Mouse (Mus musculus) midbrain, embryonic 10.5 days (tissue): Measurements from ENCODE around the gene Gm10306. TPM values are rescaled to one million over a fixed set of nuclear protein-coding genes. Genes with fewer than 3 reads are reported as not detected.

Experiments
- DNase-seq: peaks from one replicate; pipeline ENCODE4 v3.0.0-alpha.2; 2017; ENCODE audit warnings: low spot score
- H3K27ac ChIP-seq: fragments of 300-500 bp; sonication (generic); replicated peaks from 2 replicates; pipeline ENCODE4 v1.5.1; 2016; ENCODE audit warnings: mild to moderate bottlenecking
- H3K27me3 ChIP-seq: fragments of 300-500 bp; sonication (generic); 2 replicates; pipeline ENCODE4 v1.6.1; 2016; ENCODE audit warnings: low read depth, mild to moderate bottlenecking; ENCODE audit not compliant: poor library complexity, severe bottlenecking
- H3K36me3 ChIP-seq: fragments of 300-500 bp; sonication (generic); 2 replicates; pipeline ENCODE4 v1.6.1; 2016; ENCODE audit warnings: mild to moderate bottlenecking, moderate library complexity
- H3K4me1 ChIP-seq: fragments of 300-500 bp; sonication (generic); 2 replicates; pipeline ENCODE4 v1.6.1; 2016
- H3K4me3 ChIP-seq: fragments of 300-500 bp; sonication (generic); 2 replicates; pipeline ENCODE4 v1.5.1; 2016; ENCODE audit warnings: mild to moderate bottlenecking, moderate library complexity
- H3K9me3 ChIP-seq: fragments of 300-500 bp; sonication (generic); replicated peaks from 2 replicates; pipeline ENCODE4 v1.6.1; 2016; ENCODE audit warnings: mild to moderate bottlenecking
- WGBS: fragments of 180-500 bp; shearing (Covaris S2); methylation state at CpG from one replicate; pipeline ENCODE4 v1.1.7; 2016; 5-methylcytosine and 5-hydroxymethylcytosine counted together
- polyA plus RNA-seq: library from polyadenylated mRNA; unstranded; fragments of >200 nt; fragmentation: Nextera tagmentation; extraction: Ambion mirVana; gene quantifications from 2 replicates; pipeline ENCODE4 v1.2.1, GENCODE M21; 2016

The Gm10306 gene
- polyA plus RNA-seq = 0.52 TPM in 1 of 2 replicates, not detected in the other

- peak within 1 kb of the TSS; percentile 90 for H3K27ac ChIP-seq
- DNase-seq = peak; percentile 95
- H3K9me3 ChIP-seq = no peaks in the 10 kb centered on the region
- H3K36me3 ChIP-seq = no peaks in the 10 kb centered on the region
- WGBS = 2% methylated on average over 74 of the region's 83 CpGs
- H3K4me3 ChIP-seq = peak within 1 kb of the TSS; percentile 94
- no peaks in the 10 kb centered on the region for H3K27me3 ChIP-seq
- H3K4me1 ChIP-seq = peaks cover 22% of the 10 kb centered on the region
Measured at GRCm38 (mm10) chr4:94556265-94557054, at the start of gene Gm10306, which contains the start of gene Caap1. Gene Gm10306, plus strand, starts transcription at chr4:94556546. Gene Caap1, minus strand, starts transcription at chr4:94556796.

- Histone ChIP-seq H3K27ac (no peak overlapping the region), H3K27me3 (no peaks in the 10 kb centered on the region), H3K9me3 (no peaks in the 10 kb centered on the region), H3K4me3 (no peak overlapping the region), H3K36me3 (peaks cover 36% of the 10 kb centered on the region), H3K4me1 (no peaks in the 10 kb centered on the region)
- no peak for DNase-seq
- 74% methylated on average over 3 of the region's 3 CpGs for WGBS
Measured at GRCm38 (mm10) chr4:94515366-94515765, 41.0 kb upstream of the Gm10306 start.

- H3K36me3 ChIP-seq = peaks cover 22% of the 10 kb centered on the region
- H3K4me1 ChIP-seq = no peaks in the 10 kb centered on the region
- 67% methylated on average over 4 of the region's 4 CpGs for WGBS
Measured at GRCm38 (mm10) chr4:94517631-94518030, 38.7 kb upstream of the Gm10306 start.

GRCm38 (mm10) chr4:94523321-94523720 lies 33.0 kb upstream of the Gm10306 start:
- H3K4me3 ChIP-seq = no peak overlapping the region
- H3K27me3 ChIP-seq = no peaks in the 10 kb centered on the region
- H3K4me1 ChIP-seq = no peaks in the 10 kb centered on the region
- DNase-seq = no peak
- no peaks in the 10 kb centered on the region for H3K36me3 ChIP-seq
- no peaks in the 10 kb centered on the region for H3K9me3 ChIP-seq
- no peak overlapping the region for H3K27ac ChIP-seq

More at GRCm38 (mm10) chr4:94517631-94518030, 38.7 kb upstream of the Gm10306 start:
- peak; percentile 45 for DNase-seq
- Histone ChIP-seq H3K9me3 (no peaks in the 10 kb centered on the region), H3K27ac (no peak overlapping the region), H3K4me3 (no peak overlapping the region), H3K27me3 (no peaks in the 10 kb centered on the region)

- Histone ChIP-seq H3K27ac (no peak overlapping the region), H3K36me3 (0 out of 2 replicates have a peak, but pooled peaks cover 5% of the 10 kb centered on the region), H3K9me3 (no peaks in the 10 kb centered on the region), H3K4me1 (no peaks in the 10 kb centered on the region), H3K4me3 (no peak overlapping the region), H3K27me3 (no peaks in the 10 kb centered on the region)
- no peak for DNase-seq
- WGBS = 100% methylated on average over 1 of the region's 1 CpGs
Measured at GRCm38 (mm10) chr4:94529448-94529847, 26.9 kb upstream of the Gm10306 start.

- Histone ChIP-seq H3K27ac (no peak overlapping the region), H3K27me3 (no peaks in the 10 kb centered on the region), H3K4me1 (no peaks in the 10 kb centered on the region), H3K36me3 (peaks cover 32% of the 10 kb centered on the region), H3K9me3 (no peaks in the 10 kb centered on the region), H3K4me3 (no peak overlapping the region)
- no peak for DNase-seq
Measured at GRCm38 (mm10) chr4:94533205-94533604, 23.1 kb upstream of the Gm10306 start.

GRCm38 (mm10) chr4:94543041-94543440 lies 13.3 kb upstream of the Gm10306 start:
- WGBS = 91% methylated on average over 4 of the region's 4 CpGs
- H3K27ac ChIP-seq = no peak overlapping the region
- H3K36me3 ChIP-seq = peaks cover 89% of the 10 kb centered on the region
- H3K4me3 ChIP-seq = no peak overlapping the region
- H3K9me3 ChIP-seq = no peaks in the 10 kb centered on the region
- no peaks in the 10 kb centered on the region for H3K27me3 ChIP-seq
- no peak for DNase-seq
- no peaks in the 10 kb centered on the region for H3K4me1 ChIP-seq

GRCm38 (mm10) chr4:94544321-94544720 lies 12.0 kb upstream of the Gm10306 start:
- peaks cover 86% of the 10 kb centered on the region for H3K36me3 ChIP-seq
- no peaks in the 10 kb centered on the region for H3K27me3 ChIP-seq
- no peak overlapping the region for H3K27ac ChIP-seq
- no peaks in the 10 kb centered on the region for H3K9me3 ChIP-seq
- no peak for DNase-seq
- H3K4me1 ChIP-seq = no peaks in the 10 kb centered on the region
- WGBS = 81% methylated on average over 7 of the region's 7 CpGs
- no peak overlapping the region for H3K4me3 ChIP-seq

- no peaks in the 10 kb centered on the region for H3K9me3 ChIP-seq
- H3K27me3 ChIP-seq = no peaks in the 10 kb centered on the region
- peak overlapping the region; percentile 94 for H3K4me3 ChIP-seq
- peaks cover 10% of the 10 kb centered on the region for H3K36me3 ChIP-seq
- H3K4me1 ChIP-seq = peaks cover 22% of the 10 kb centered on the region
- no peak for DNase-seq
- H3K27ac ChIP-seq = no peak overlapping the region
- 93% methylated on average over 5 of the region's 5 CpGs for WGBS
Measured at GRCm38 (mm10) chr4:94554955-94555494, 1.3 kb upstream of the Gm10306 start.

GRCm38 (mm10) chr4:94557145-94557544 lies 799 bp downstream of the Gm10306 start:
- DNase-seq = no peak
- Histone ChIP-seq H3K27me3 (no peaks in the 10 kb centered on the region), H3K36me3 (no peaks in the 10 kb centered on the region), H3K4me3 (peak overlapping the region; percentile 94), H3K9me3 (no peaks in the 10 kb centered on the region), H3K27ac (0 out of 2 replicates have a peak overlapping the region, but pooled peaks have one; percentile 25), H3K4me1 (peaks cover 22% of the 10 kb centered on the region)
- 70% methylated on average over 7 of the region's 7 CpGs for WGBS

- Histone ChIP-seq H3K4me1 (peaks cover 22% of the 10 kb centered on the region), H3K27ac (no peak overlapping the region), H3K4me3 (no peak overlapping the region), H3K36me3 (no peaks in the 10 kb centered on the region), H3K9me3 (no peaks in the 10 kb centered on the region), H3K27me3 (no peaks in the 10 kb centered on the region)
- 55% methylated on average over 2 of the region's 2 CpGs for WGBS
- DNase-seq = peak; percentile 23
Measured at GRCm38 (mm10) chr4:94559266-94559665, 2.9 kb downstream of the Gm10306 start.

- H3K27ac ChIP-seq = no peak overlapping the region
- DNase-seq = no peak
- H3K9me3 ChIP-seq = no peaks in the 10 kb centered on the region
- 79% methylated on average over 1 of the region's 1 CpGs for WGBS
- peaks cover 13% of the 10 kb centered on the region for H3K4me1 ChIP-seq
- H3K4me3 ChIP-seq = no peak overlapping the region
- no peaks in the 10 kb centered on the region for H3K27me3 ChIP-seq
- H3K36me3 ChIP-seq = no peaks in the 10 kb centered on the region
Measured at GRCm38 (mm10) chr4:94560316-94560715, 4.0 kb downstream of the Gm10306 start.

- H3K9me3 ChIP-seq = no peaks in the 10 kb centered on the region
- WGBS = 79% methylated on average over 7 of the region's 7 CpGs
Measured at GRCm38 (mm10) chr4:94561954-94562648, 5.8 kb downstream of the Gm10306 start.

More at GRCm38 (mm10) chr4:94561954-94562648, 5.8 kb downstream of the Gm10306 start:
- Histone ChIP-seq H3K27ac (no peak overlapping the region), H3K4me3 (no peak overlapping the region), H3K4me1 (peaks cover 7% of the 10 kb centered on the region), H3K36me3 (peaks cover 12% of the 10 kb centered on the region), H3K27me3 (no peaks in the 10 kb centered on the region)
- no peak for DNase-seq
